Mouse (Mus musculus): ENCODE data around the gene Pcsk2.

The Pcsk2 gene

GRCm38 (mm10) chr2:143834082-143834481 is 288.1 kb downstream of the Pcsk2 start:
- in situ Hi-C loops (cut with MboI, MseI) = no loop called here

GRCm38 (mm10) chr2:143835820-143836219 is 289.9 kb downstream of the Pcsk2 start:
- in situ Hi-C loops (cut with MboI, MseI) = loop anchor here (5.0 kb wide), 1 partner anchor 381 kb away; no protein-coding TSS in a partner anchor

- in situ Hi-C loops (cut with MboI, MseI) = loop anchor here (5.0 kb wide), 1 partner anchor 380 kb away; no protein-coding TSS in a partner anchor
Measured at GRCm38 (mm10) chr2:143837291-143837701, 291.3 kb downstream of the Pcsk2 start.

GRCm38 (mm10) chr2:143838698-143839097 is 292.7 kb downstream of the Pcsk2 start:
- in situ Hi-C loops (cut with MboI, MseI) = loop anchor here (5.0 kb wide), 1 partner anchor 379 kb away; no protein-coding TSS in a partner anchor

GRCm38 (mm10) chr2:143839458-143839857 is 293.5 kb downstream of the Pcsk2 start:
- in situ Hi-C loops (cut with MboI, MseI) = loop anchor here (5.0 kb wide), 1 partner anchor 378 kb away; no protein-coding TSS in a partner anchor

GRCm38 (mm10) chr2:143840895-143841294 is 294.9 kb downstream of the Pcsk2 start:
- in situ Hi-C loops (cut with MboI, MseI) = no loop called here

- in situ Hi-C loops (cut with MboI, MseI) = no loop called here
Measured at GRCm38 (mm10) chr2:143841536-143841935, 295.6 kb downstream of the Pcsk2 start.

- in situ Hi-C loops (cut with MboI, MseI) = no loop called here
Measured at GRCm38 (mm10) chr2:143844779-143845178, 298.8 kb downstream of the Pcsk2 start.

GRCm38 (mm10) chr2:143846799-143847198 is 300.8 kb downstream of the Pcsk2 start:
- in situ Hi-C loops (cut with MboI, MseI) = no loop called here

- in situ Hi-C loops (cut with MboI, MseI) = no loop called here
Measured at GRCm38 (mm10) chr2:143847291-143847690, 301.3 kb downstream of the Pcsk2 start.

- in situ Hi-C loops (cut with MboI, MseI) = no loop called here
Measured at GRCm38 (mm10) chr2:143851354-143852221, 305.6 kb downstream of the Pcsk2 start.

- in situ Hi-C loops (cut with MboI, MseI) = no loop called here
Measured at GRCm38 (mm10) chr2:143852295-143853275, 306.6 kb downstream of the Pcsk2 start.

GRCm38 (mm10) chr2:143853447-143853846 is 307.5 kb downstream of the Pcsk2 start:
- in situ Hi-C loops (cut with MboI, MseI) = no loop called here

GRCm38 (mm10) chr2:143859166-143859565 is 313.2 kb downstream of the Pcsk2 start:
- in situ Hi-C loops (cut with MboI, MseI) = no loop called here

- in situ Hi-C loops (cut with MboI, MseI) = no loop called here
Measured at GRCm38 (mm10) chr2:143862484-143863231, 316.7 kb downstream of the Pcsk2 start, which contains the start of gene Bfsp1. Bfsp1 (minus strand) TSS chr2:143863173.

- in situ Hi-C loops (cut with MboI, MseI) = no loop called here
Measured at GRCm38 (mm10) chr2:143864600-143864999, 318.6 kb downstream of the Pcsk2 start.

All from T-helper 2 cell (primary cell).